Mouse (Mus musculus): ENCODE results near the gene Nectin2.

DNA sequence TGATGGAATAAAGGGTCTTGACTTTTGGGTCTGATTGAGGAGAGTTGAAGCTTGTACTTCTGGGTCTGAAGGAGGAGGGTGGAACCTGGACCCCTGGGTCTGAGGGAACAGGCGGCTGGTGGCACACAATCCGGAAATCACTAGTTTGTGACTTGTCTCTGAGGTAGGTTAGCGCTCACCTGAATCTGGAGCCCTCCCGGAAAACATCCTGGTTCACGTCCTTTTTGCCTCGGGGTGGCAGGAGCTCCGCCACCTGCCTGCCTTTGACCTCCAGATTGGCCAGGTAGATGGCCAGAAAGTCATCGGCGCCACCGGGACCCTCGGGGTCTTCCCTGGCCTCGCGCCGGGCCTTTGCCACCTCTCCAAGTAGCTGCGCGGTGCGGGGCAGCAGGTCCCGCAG is 46.0 kb upstream of the Nectin2 start:
- no peak for TF ChIP-seq POLR2A (IDR thresholded peaks at IDR 0.05; ENCODE audit: control insufficient read depth, extremely low read depth, insufficient read depth, low read length, poor library complexity)
- no peak for TF ChIP-seq CTCF (IDR thresholded peaks at IDR 0.05; ENCODE audit: borderline replicate concordance, control insufficient read depth, extremely low read depth, insufficient read depth, low read length, poor library complexity)
